Comparison of ENCODE assay signal across 8 mouse cellular contexts in genomic region chr11:97050216-97050943, GRCm38 (mm10). TPM values are rescaled to one million over a fixed set of nuclear protein-coding genes. Genes with fewer than 3 reads are reported as not detected.
A peak's percentile ranks its signal among the peaks of the same experiment; 100 is the strongest.
DNase-seq lines count a peak whose midpoint lies in the region; ATAC-seq lines count a peak whose summit lies in the region.

Gene Osbpl7, plus strand, starts transcription at chr11:97050628.

- DNase-seq in 416B (ENCODE audit: low read depth) (peak; percentile 90), liver (peak; percentile 74)
- peak; percentile 78 for DNase-seq in adrenal gland, postnatal 25 days
- peak; percentile 86 for DNase-seq in embryonic facial prominence, embryonic 14.5 days (ENCODE audit: low spot score)
- DNase-seq in heart, adult 9 months (ENCODE audit: low spot score in 2 of 2), result peak; percentile 65 to 68
- DNase-seq in spleen, postnatal 36 days (ENCODE audit: low spot score in 2 of 2), result peak; percentile 75 to 80

- peak within 1 kb of the TSS; percentile 81 for H3K9ac ChIP-seq in embryonic facial prominence, embryonic 14.5 days (ENCODE audit: low read depth, low read length)
- H3K9ac ChIP-seq in kidney, embryonic 14.5 days (ENCODE audit: low read depth, low read length), result peak within 1 kb of the TSS; percentile 77

- peak within 1 kb of the TSS; percentile 67 for H3K4me3 ChIP-seq in embryonic facial prominence, embryonic 14.5 days (ENCODE audit: low read depth, low read length)
- H3K4me3 ChIP-seq in kidney, embryonic 14.5 days (ENCODE audit: low read length), result peak within 1 kb of the TSS; percentile 79

- no peaks in the 10 kb centered on the region for H3K27me3 ChIP-seq in embryonic facial prominence, embryonic 14.5 days (replicated peaks; ENCODE audit: control insufficient read depth, insufficient read depth, low read length)
- no peaks in the 10 kb centered on the region for H3K27me3 ChIP-seq in kidney, embryonic 14.5 days (ENCODE audit: control insufficient read depth, insufficient read depth, low read length)

- peak within 1 kb of the TSS; percentile 82 for H3K4me2 ChIP-seq in embryonic facial prominence, embryonic 14.5 days (ENCODE audit: low read depth, low read length)
- H3K4me2 ChIP-seq in kidney, embryonic 14.5 days (replicated peaks; ENCODE audit: low read depth, low read length), result peak within 1 kb of the TSS; percentile 85

- no peaks in the 10 kb centered on the region for H3K9me3 ChIP-seq in embryonic facial prominence, embryonic 14.5 days (ENCODE audit: control insufficient read depth, low read length)
- no peaks in the 10 kb centered on the region for H3K9me3 ChIP-seq in kidney, embryonic 14.5 days (ENCODE audit: control insufficient read depth, low read length)

- H3K36me3 ChIP-seq in embryonic facial prominence, embryonic 14.5 days (ENCODE audit: control insufficient read depth, insufficient read depth, low read length), result peaks cover 56% of the 10 kb centered on the region
- H3K36me3 ChIP-seq in kidney, embryonic 14.5 days (ENCODE audit: control insufficient read depth, insufficient read depth, low read length), result peaks cover 43% of the 10 kb centered on the region

- H3K27ac ChIP-seq in embryonic facial prominence, embryonic 14.5 days (replicated peaks; ENCODE audit: low read depth, low read length), result no peak within 1 kb of the TSS
- H3K27ac ChIP-seq in kidney, embryonic 14.5 days (ENCODE audit: low read depth, low read length), result no peak within 1 kb of the TSS

- 5% methylated on average over 15 of the region's 18 CpGs for WGBS in embryonic facial prominence, embryonic 14.5 days
- WGBS in kidney, embryonic 14.5 days, result 5% methylated on average over 18 of the region's 18 CpGs

- H3K4me1 ChIP-seq in embryonic facial prominence, embryonic 14.5 days (ENCODE audit: control insufficient read depth, insufficient read depth, low read length), result peaks cover 10% of the 10 kb centered on the region
- H3K4me1 ChIP-seq in kidney, embryonic 14.5 days (ENCODE audit: control insufficient read depth, insufficient read depth, low read length), result peaks cover 13% of the 10 kb centered on the region

- ATAC-seq in embryonic facial prominence, embryonic 14.5 days (ENCODE audit: low read depth), result peak; percentile 89
- peak; percentile 78 for ATAC-seq in kidney, embryonic 14.5 days (ENCODE audit: low FRiP score, low TSS enrichment)
- ATAC-seq in monocyte, adult 5-6 weeks (replicated peaks; ENCODE audit: insufficient number of reproducible peaks, low FRiP score, low TSS enrichment, poor library complexity, severe bottlenecking), result peak; percentile 54

RNA-seq across cellular contexts. Expression of gene Osbpl7, which starts in this region (rescaled TPM):
- total RNA-seq in adrenal gland, postnatal 25 days (2021), result 18.9 TPM in 2 replicates
- polyA plus RNA-seq in embryonic facial prominence, embryonic 14.5 days (2014; fragmentation: Nextera tagmentation; extraction: Ambion mirVana), result 5.0 and 7.1 TPM in 2 replicates
- polyA plus RNA-seq in kidney, embryonic 14.5 days (2014; fragmentation: Nextera tagmentation; extraction: Ambion mirVana), result 5.1 and 5.8 TPM in 2 replicates
- total RNA-seq in monocyte, adult 5-6 weeks (2017), result 10.0 to 13.1 TPM (median 11.3 TPM) in 3 replicates
